ENCODE assay signal across 10 mouse cellular contexts in the genomic region with DNA sequence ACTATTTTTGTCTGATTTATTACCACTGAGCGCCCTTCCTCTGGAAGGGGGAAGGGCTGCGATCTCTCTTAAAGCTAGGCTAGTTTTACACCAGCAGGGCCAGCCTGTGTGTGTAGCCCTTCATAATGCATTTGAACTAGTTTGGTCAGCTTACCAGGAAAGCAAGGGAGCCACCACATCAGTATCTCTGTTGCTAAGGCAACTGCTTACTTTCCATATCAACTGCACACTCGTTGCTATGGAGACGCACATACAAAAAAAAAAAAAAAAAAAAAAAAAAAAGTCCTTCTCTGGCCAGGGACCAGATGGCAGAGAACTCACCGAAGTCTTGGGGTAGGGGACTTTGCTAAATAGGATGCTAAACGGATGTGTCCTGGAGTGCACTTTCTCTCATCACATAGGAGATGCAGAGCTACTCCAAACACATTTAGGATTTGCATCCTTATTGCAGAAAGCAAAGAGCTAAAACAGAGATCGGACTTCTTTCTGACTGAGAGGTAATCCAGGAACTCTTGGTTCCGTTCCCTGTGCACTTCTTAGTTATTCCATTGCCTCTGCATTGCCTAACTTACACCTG.
DNase-seq lines count a peak whose midpoint lies in the region; ATAC-seq and TF ChIP-seq lines count a peak whose summit lies in the region.
"Had no signal": no experiment of that assay in that cellular context is flagged by ENCODE, and none has a peak within 500 bp of the region (broad histone marks: within the 10 kb centered on the region; RNA-seq: fewer than 3 reads in every experiment).

No protein-coding gene starts in this region.

- WGBS in intestine, embryonic 14.5 days, result 71% methylated on average over 8 of the region's 8 CpGs
- WGBS in intestine, postnatal 0 days, result 51% methylated on average over 8 of the region's 8 CpGs
- WGBS in hindbrain, embryonic 13.5 days, result 67% methylated on average over 8 of the region's 8 CpGs
- WGBS in neural tube, embryonic 13.5 days, result 69% methylated on average over 8 of the region's 8 CpGs

- peaks cover 8% of the 10 kb centered on the region; the same call in 1 of the 2 replicates for H3K36me3 ChIP-seq in intestine, embryonic 14.5 days (ENCODE audit: control insufficient read depth, insufficient read depth, low read length)
- peaks cover 7% of the 10 kb centered on the region for H3K36me3 ChIP-seq in intestine, postnatal 0 days (ENCODE audit: control insufficient read depth, insufficient read depth)
- H3K36me3 ChIP-seq in hindbrain, embryonic 13.5 days, result peaks cover 9% of the 10 kb centered on the region
- H3K36me3 ChIP-seq in neural tube, embryonic 13.5 days, result peaks cover 8% of the 10 kb centered on the region; the same call in 1 of the 2 replicates
- H3K36me3 ChIP-seq: heart, embryonic 15.5 days had no signal

- no peak overlapping the region for H3K4me3 ChIP-seq in intestine, embryonic 14.5 days (ENCODE audit: low read depth, low read length)
- no peak overlapping the region for H3K4me3 ChIP-seq in intestine, postnatal 0 days (ENCODE audit: low read depth, low read length)
- no peak overlapping the region for H3K4me3 ChIP-seq in hindbrain, embryonic 13.5 days
- no peak overlapping the region for H3K4me3 ChIP-seq in neural tube, embryonic 13.5 days
- H3K4me3 ChIP-seq: erythroblast, embryonic 14.5 days; heart, embryonic 15.5 days had no signal

- H3K27me3 ChIP-seq in intestine, embryonic 14.5 days (replicated peaks; ENCODE audit: control insufficient read depth, insufficient read depth, low read length), result no peaks in the 10 kb centered on the region
- no peaks in the 10 kb centered on the region for H3K27me3 ChIP-seq in intestine, postnatal 0 days (replicated peaks; ENCODE audit: control insufficient read depth, insufficient read depth, low read length)
- no peaks in the 10 kb centered on the region for H3K27me3 ChIP-seq in hindbrain, embryonic 13.5 days
- H3K27me3 ChIP-seq in neural tube, embryonic 13.5 days, result no peaks in the 10 kb centered on the region
- H3K27me3 ChIP-seq: heart, embryonic 15.5 days had no signal

- no peak for DNase-seq in intestine, embryonic 14.5 days (ENCODE audit: low spot score)
- peak; percentile 62 for DNase-seq in MN1 (ENCODE audit: low spot score)
- no peak for DNase-seq in layer of hippocampus, postnatal 36 days
- DNase-seq in kidney, adult 18-20 months, result no peak
- no peak for DNase-seq in urinary bladder, postnatal 36 days (ENCODE audit: low spot score in 2 of 2)

- H3K9me3 ChIP-seq in intestine, embryonic 14.5 days (ENCODE audit: control insufficient read depth, low read length), result no peaks in the 10 kb centered on the region
- H3K9me3 ChIP-seq in intestine, postnatal 0 days (ENCODE audit: control insufficient read depth), result no peaks in the 10 kb centered on the region
- no peaks in the 10 kb centered on the region for H3K9me3 ChIP-seq in hindbrain, embryonic 13.5 days
- H3K9me3 ChIP-seq in neural tube, embryonic 13.5 days, result no peaks in the 10 kb centered on the region
- H3K9me3 ChIP-seq: heart, embryonic 15.5 days had no signal

- H3K9ac ChIP-seq in intestine, embryonic 14.5 days (ENCODE audit: low read length), result no peak overlapping the region
- no peak overlapping the region for H3K9ac ChIP-seq in intestine, postnatal 0 days (ENCODE audit: low read depth, low read length)
- no peak overlapping the region for H3K9ac ChIP-seq in hindbrain, embryonic 13.5 days
- no peak overlapping the region for H3K9ac ChIP-seq in neural tube, embryonic 13.5 days
- H3K9ac ChIP-seq: heart, embryonic 15.5 days had no signal

- ATAC-seq in intestine, embryonic 14.5 days (replicated peaks; ENCODE audit: low FRiP score, low TSS enrichment, low read depth), result 0 out of 2 replicates have a peak, but pooled peaks have one; percentile 33
- no peak for ATAC-seq in intestine, postnatal 0 days
- peak; percentile 30; the same call in 1 of the 2 replicates for ATAC-seq in hindbrain, embryonic 13.5 days (ENCODE audit: low FRiP score)
- ATAC-seq in neural tube, embryonic 13.5 days (ENCODE audit: low read depth), result peak; percentile 43; the same call in 1 of the 2 replicates

- no peak overlapping the region for H3K27ac ChIP-seq in intestine, embryonic 14.5 days (ENCODE audit: low read depth)
- H3K27ac ChIP-seq in intestine, postnatal 0 days (ENCODE audit: low read depth, low read length), result no peak overlapping the region
- peak overlapping the region; percentile 71; the same call in 1 of the 2 replicates for H3K27ac ChIP-seq in hindbrain, embryonic 13.5 days
- no peak overlapping the region for H3K27ac ChIP-seq in neural tube, embryonic 13.5 days (replicated peaks)
- H3K27ac ChIP-seq: heart, embryonic 15.5 days had no signal

- no peak for TF ChIP-seq CTCF in intestine, postnatal 0 days (IDR thresholded peaks at IDR 0.05; ENCODE audit: low read depth)

- H3K4me2 ChIP-seq in intestine, embryonic 14.5 days (ENCODE audit: low read length), result no peak overlapping the region
- no peak overlapping the region for H3K4me2 ChIP-seq in intestine, postnatal 0 days (replicated peaks; ENCODE audit: low read depth)
- no peak overlapping the region for H3K4me2 ChIP-seq in hindbrain, embryonic 13.5 days
- H3K4me2 ChIP-seq in neural tube, embryonic 13.5 days, result no peak overlapping the region
- H3K4me2 ChIP-seq: heart, embryonic 15.5 days had no signal

- peaks cover 13% of the 10 kb centered on the region for H3K4me1 ChIP-seq in intestine, embryonic 14.5 days (replicated peaks; ENCODE audit: control insufficient read depth, insufficient read depth, low read length)
- H3K4me1 ChIP-seq in intestine, postnatal 0 days (replicated peaks; ENCODE audit: control insufficient read depth, insufficient read depth, low read length), result 0 out of 2 replicates have a peak, but pooled peaks cover 4% of the 10 kb centered on the region
- peaks cover 68% of the 10 kb centered on the region for H3K4me1 ChIP-seq in hindbrain, embryonic 13.5 days (replicated peaks)
- peaks cover 67% of the 10 kb centered on the region for H3K4me1 ChIP-seq in neural tube, embryonic 13.5 days (replicated peaks)
